Mouse (Mus musculus) limb, embryonic 11.5 days (tissue): ENCODE data around the gene Nol10. TPM values are rescaled to one million over a fixed set of nuclear protein-coding genes. Genes with fewer than 3 reads are reported as not detected.
"Not testable (repeated sequence)": the region's sequence is repeated elsewhere in the genome, so short reads cannot be mapped to it uniquely, and the experiment has no call there.

ENCODE experiments used
- ATAC-seq: fragments of 200-750 bp; cut with Nextera tagmentation; 2 replicates; pipeline ENCODE4 v1.8.0; 2017; ENCODE audit warnings: low read depth; ENCODE audit not compliant: insufficient number of reproducible peaks, low FRiP score, low TSS enrichment
- DNase-seq: peaks from one replicate; pipeline ENCODE4 v3.0.0-alpha.2; 2015; ENCODE audit warnings: low spot score
- H3K27ac ChIP-seq: fragments of 300-500 bp; sonication (generic); replicated peaks from 2 replicates; pipeline ENCODE4 v1.5.1; 2014; ENCODE audit warnings: low read depth, mild to moderate bottlenecking, low read length
- H3K27me3 ChIP-seq: fragments of 300-500 bp; sonication (generic); 2 replicates; pipeline ENCODE4 v1.6.1; 2014; ENCODE audit warnings: mild to moderate bottlenecking, low read length, mixed read lengths; ENCODE audit not compliant: control insufficient read depth, insufficient read depth
- H3K36me3 ChIP-seq: fragments of 300-500 bp; sonication (generic); 2 replicates; pipeline ENCODE4 v1.6.1; 2014; ENCODE audit warnings: mild to moderate bottlenecking, low read length, moderate library complexity, mixed read lengths; ENCODE audit not compliant: control insufficient read depth, insufficient read depth
- H3K4me1 ChIP-seq: fragments of 300-500 bp; sonication (generic); 2 replicates; pipeline ENCODE4 v1.6.1; 2014; ENCODE audit warnings: low read length, mixed read lengths; ENCODE audit not compliant: control insufficient read depth, insufficient read depth
- H3K4me2 ChIP-seq: fragments of 300-500 bp; sonication (generic); 2 replicates; pipeline ENCODE4 v1.6.1; 2014; ENCODE audit warnings: low read depth, mild to moderate bottlenecking, moderate library complexity; ENCODE audit not compliant: severe bottlenecking
- H3K4me3 ChIP-seq: fragments of 300-500 bp; sonication (generic); 2 replicates; pipeline ENCODE4 v1.5.1; 2014; ENCODE audit warnings: low read depth, low read length
- H3K9ac ChIP-seq: fragments of 300-500 bp; sonication (generic); 2 replicates; pipeline ENCODE4 v1.6.1; 2014; ENCODE audit warnings: mild to moderate bottlenecking, low read length
- H3K9me3 ChIP-seq: fragments of 300-500 bp; sonication (generic); 2 replicates; pipeline ENCODE4 v1.6.1; 2016; ENCODE audit warnings: low read length; ENCODE audit not compliant: control insufficient read depth
- WGBS: fragments of 180-500 bp; shearing (Covaris S2); extraction: QIAGEN DNeasy Blood & Tissue Kit; methylation state at CpG from one replicate; pipeline ENCODE4 v1.1.7; 2014; 5-methylcytosine and 5-hydroxymethylcytosine counted together
- polyA plus RNA-seq: library from polyadenylated mRNA; unstranded; fragments of >200 nt; fragmentation: Nextera tagmentation; extraction: Ambion mirVana; gene quantifications from 2 replicates; pipeline ENCODE4 v1.2.1, GENCODE M21; 2014

Gene Nol10
- polyA plus RNA-seq, 1 experiment from 2014 or later = 35.4 TPM

DNA sequence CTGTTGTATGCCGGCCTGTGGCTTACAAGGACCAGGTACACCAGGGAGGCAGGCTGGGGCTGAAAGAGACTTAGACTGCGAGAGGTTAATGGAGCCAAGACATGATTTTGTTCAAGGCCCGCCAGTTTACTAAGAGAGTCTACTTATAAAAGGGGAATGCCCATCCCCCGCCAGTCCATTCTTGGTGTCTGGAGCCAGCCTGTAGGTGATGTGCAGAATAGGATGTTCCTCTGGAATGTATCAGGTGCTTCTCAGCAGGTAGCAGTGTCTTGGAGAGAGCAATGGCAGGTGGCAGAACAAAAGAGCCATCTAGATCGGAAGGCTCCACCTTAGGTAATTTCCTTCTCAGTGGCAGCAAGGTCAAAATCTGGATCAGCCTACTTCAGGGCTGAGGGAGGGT is 116.3 kb downstream of the Nol10 start:
- not testable (repeated sequence) for H3K9ac ChIP-seq, H3K36me3 ChIP-seq, DNase-seq, H3K4me3 ChIP-seq, ATAC-seq, H3K4me2 ChIP-seq, H3K4me1 ChIP-seq, H3K9me3 ChIP-seq, H3K27me3 ChIP-seq, H3K27ac ChIP-seq
- 94% methylated on average over 5 of the region's 5 CpGs for WGBS

GRCm38 (mm10) chr12:17466791-17467190 is 118.5 kb downstream of the Nol10 start:
- WGBS = 87% methylated on average over 4 of the region's 4 CpGs
- Histone ChIP-seq H3K36me3 (no peaks in the 10 kb centered on the region), H3K27me3 (no peaks in the 10 kb centered on the region), H3K9me3 (no peaks in the 10 kb centered on the region), H3K4me1 (no peaks in the 10 kb centered on the region), H3K9ac (no peak overlapping the region), H3K4me2 (no peak overlapping the region), H3K27ac (no peak overlapping the region), H3K4me3 (no peak overlapping the region)
- DNase-seq (no peak), ATAC-seq (no peak)

DNA sequence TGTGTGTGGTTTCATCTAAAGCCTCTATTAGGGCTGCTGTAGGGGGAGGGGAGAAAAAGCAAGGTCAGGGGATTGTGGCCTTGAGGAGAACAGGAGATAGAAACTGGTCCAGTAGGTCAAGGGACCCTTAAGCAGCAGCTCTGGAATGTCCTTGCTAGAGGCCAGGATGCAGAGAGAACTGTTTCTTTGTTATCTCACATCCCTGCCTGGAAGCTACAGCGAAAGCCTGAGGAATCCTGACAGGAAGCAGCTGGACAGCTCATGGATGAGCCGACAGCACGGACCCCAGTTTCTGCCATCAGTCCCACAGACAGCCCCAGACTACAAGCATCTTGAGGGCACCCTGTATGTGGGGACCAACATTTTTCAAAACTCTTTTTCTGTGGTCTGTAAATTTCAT is 120.1 kb downstream of the Nol10 start:
- 72% methylated on average over 3 of the region's 3 CpGs for WGBS
- H3K36me3 ChIP-seq = no peaks in the 10 kb centered on the region
- no peaks in the 10 kb centered on the region for H3K27me3 ChIP-seq
- no peaks in the 10 kb centered on the region for H3K4me1 ChIP-seq
- H3K9ac ChIP-seq = no peak overlapping the region
- DNase-seq (no peak), ATAC-seq (no peak)
- H3K4me3 ChIP-seq = no peak overlapping the region
- H3K9me3 ChIP-seq = no peaks in the 10 kb centered on the region
- H3K27ac ChIP-seq = no peak overlapping the region
- no peak overlapping the region for H3K4me2 ChIP-seq

DNA sequence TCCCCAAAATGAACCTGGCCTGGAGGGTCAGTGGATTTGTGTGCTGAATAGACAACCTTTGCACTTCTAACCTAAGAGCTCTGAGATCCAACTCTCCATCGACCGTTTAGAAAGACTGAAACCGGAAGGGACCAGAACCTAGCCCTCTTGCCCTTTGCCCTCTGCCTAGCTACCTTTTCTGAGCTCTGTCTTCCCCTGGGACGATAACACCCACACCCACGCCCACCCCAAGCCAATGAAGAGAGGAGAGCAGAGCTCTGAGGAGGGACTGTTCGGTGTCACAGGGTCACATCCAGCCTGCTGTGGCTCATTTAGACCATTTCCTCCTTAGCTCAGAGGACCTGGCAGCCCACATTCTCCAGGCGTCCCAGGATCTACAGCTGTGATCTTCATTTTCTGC is 121.6 kb downstream of the Nol10 start:
- Histone ChIP-seq H3K27me3 (no peaks in the 10 kb centered on the region), H3K4me3 (no peak overlapping the region), H3K4me1 (no peaks in the 10 kb centered on the region), H3K9ac (no peak overlapping the region), H3K9me3 (no peaks in the 10 kb centered on the region), H3K4me2 (no peak overlapping the region), H3K36me3 (no peaks in the 10 kb centered on the region), H3K27ac (no peak overlapping the region)
- ATAC-seq = no peak
- DNase-seq = no peak
- 77% methylated on average over 7 of the region's 7 CpGs for WGBS

DNA sequence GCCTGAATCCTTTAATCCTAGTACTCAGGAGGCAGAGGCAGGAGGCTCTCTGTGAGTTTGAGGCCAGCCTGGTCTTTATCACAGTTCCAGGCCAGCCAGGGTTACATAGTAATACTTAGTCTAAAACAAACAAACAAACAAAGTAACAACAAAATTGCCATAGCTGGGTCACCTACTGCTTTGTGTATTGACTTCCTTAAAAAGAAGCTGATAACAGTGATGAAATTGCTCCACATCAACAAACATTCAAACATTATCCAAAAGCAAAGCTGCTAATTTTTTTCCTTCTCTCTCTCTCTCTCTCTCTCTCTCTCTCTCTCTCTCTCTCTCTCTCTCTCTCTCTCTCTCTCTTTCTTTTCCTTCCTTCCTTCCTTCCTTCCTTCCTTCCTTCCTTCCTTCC is 122.3 kb downstream of the Nol10 start:
- not testable (repeated sequence) for H3K27ac ChIP-seq, H3K27me3 ChIP-seq, H3K4me1 ChIP-seq, H3K9ac ChIP-seq, ATAC-seq, H3K4me2 ChIP-seq, H3K4me3 ChIP-seq, DNase-seq, H3K9me3 ChIP-seq, H3K36me3 ChIP-seq

GRCm38 (mm10) chr12:17471405-17471804 is 123.1 kb downstream of the Nol10 start:
- WGBS = 89% methylated on average over 1 of the region's 1 CpGs
- H3K9me3 ChIP-seq = no peaks in the 10 kb centered on the region
- DNase-seq (no peak), ATAC-seq (no peak)
- no peaks in the 10 kb centered on the region for H3K27me3 ChIP-seq
- H3K36me3 ChIP-seq = no peaks in the 10 kb centered on the region
- no peak overlapping the region for H3K9ac ChIP-seq
- H3K4me3 ChIP-seq = no peak overlapping the region
- no peak overlapping the region for H3K4me2 ChIP-seq
- H3K4me1 ChIP-seq = no peaks in the 10 kb centered on the region
- no peak overlapping the region for H3K27ac ChIP-seq

DNA sequence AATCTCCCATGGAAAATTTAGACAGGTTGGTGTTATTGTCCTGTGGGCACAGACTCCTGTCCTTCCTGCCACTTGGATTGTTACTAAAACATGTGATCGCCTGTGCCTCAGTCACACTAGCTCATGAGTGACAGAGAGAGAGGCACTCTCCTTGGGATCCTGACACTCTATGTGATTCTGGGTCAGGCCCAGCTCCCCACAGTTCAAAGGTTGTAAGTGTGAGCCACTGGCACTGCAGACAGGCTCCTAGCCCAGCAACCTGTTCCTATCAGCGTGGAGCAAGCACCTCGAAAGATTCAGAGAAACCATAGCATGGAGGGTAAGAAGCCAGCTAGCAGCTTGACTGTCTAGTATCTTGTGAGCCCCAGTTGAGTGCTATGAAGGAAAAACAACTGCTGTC is 124.9 kb downstream of the Nol10 start:
- ATAC-seq (no peak), DNase-seq (no peak)
- H3K27me3 ChIP-seq = no peaks in the 10 kb centered on the region
- H3K4me3 ChIP-seq = no peak overlapping the region
- H3K9me3 ChIP-seq = no peaks in the 10 kb centered on the region
- H3K27ac ChIP-seq = no peak overlapping the region
- no peaks in the 10 kb centered on the region for H3K4me1 ChIP-seq
- 82% methylated on average over 3 of the region's 3 CpGs for WGBS
- no peak overlapping the region for H3K9ac ChIP-seq
- H3K36me3 ChIP-seq = no peaks in the 10 kb centered on the region
- H3K4me2 ChIP-seq = no peak overlapping the region

DNA sequence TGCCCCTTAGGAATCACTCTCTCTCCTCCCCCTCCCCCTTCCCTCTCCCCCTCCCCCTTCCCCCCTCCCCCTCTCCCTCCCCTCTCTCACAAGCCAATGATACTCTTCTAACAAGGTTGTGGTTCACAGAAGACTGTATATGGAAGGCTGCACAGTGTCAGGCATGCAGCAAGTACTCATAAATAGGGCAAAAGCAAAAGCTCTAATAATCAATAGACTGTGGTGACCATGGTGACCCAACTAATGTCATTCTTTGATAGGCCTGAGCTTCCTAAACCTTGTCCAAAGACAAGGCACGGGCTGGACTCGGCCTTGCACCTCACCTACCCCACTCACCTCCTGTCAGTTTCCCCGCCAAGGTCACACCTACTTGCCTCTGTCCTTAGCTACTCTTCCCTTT is 125.6 kb downstream of the Nol10 start:
- no peaks in the 10 kb centered on the region for H3K4me1 ChIP-seq
- H3K27ac ChIP-seq = no peak overlapping the region
- ATAC-seq (no peak), DNase-seq (no peak)
- 96% methylated on average over 3 of the region's 3 CpGs for WGBS
- H3K4me3 ChIP-seq = no peak overlapping the region
- H3K9ac ChIP-seq = no peak overlapping the region
- no peak overlapping the region for H3K4me2 ChIP-seq
- no peaks in the 10 kb centered on the region for H3K27me3 ChIP-seq
- no peaks in the 10 kb centered on the region for H3K9me3 ChIP-seq
- no peaks in the 10 kb centered on the region for H3K36me3 ChIP-seq

DNA sequence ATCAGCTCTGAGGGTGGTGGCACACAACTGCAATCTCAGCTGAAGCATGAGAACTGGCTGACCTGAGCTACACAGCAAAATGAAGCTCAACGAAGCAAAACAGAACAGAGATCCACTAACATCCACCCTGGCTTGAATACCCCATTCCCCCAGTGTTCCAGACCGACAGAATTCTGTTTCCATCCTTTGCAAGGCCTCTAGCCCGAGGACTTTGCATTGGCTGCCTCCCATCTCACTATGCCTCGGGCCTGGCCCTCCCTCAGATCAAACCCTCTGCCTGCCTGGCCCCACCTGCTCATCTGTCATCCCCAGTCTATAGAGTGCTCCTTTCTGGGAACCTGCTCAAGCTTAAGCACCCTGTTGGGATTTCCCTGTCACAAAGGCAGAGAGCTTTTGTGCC is 126.4 kb downstream of the Nol10 start:
- Histone ChIP-seq H3K27me3 (no peaks in the 10 kb centered on the region), H3K4me1 (no peaks in the 10 kb centered on the region), H3K36me3 (no peaks in the 10 kb centered on the region), H3K4me3 (no peak overlapping the region), H3K9me3 (no peaks in the 10 kb centered on the region), H3K9ac (no peak overlapping the region), H3K27ac (no peak overlapping the region), H3K4me2 (no peak overlapping the region)
- ATAC-seq = no peak
- 68% methylated on average over 4 of the region's 4 CpGs for WGBS
- no peak for DNase-seq
